Comparison of ENCODE assay signal across 13 mouse cellular contexts in the genomic region with DNA sequence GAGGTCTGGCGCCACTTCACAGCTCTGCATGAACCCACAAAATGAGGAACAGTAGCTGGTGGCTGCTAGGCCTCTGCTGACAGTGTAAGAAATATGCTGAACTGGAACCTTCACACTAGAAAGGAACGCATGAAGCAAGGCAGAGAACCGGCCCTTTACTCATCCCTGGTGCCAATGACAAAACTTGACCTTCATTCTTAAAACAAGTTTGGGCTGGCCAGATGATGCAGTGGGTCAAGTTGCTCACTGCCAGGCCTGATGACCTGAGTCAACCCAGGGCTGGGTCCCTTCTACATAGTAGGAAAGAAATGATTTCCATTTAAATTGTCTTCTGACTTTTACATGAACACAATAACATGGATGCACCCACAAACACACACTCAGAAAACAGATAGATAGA.
"Had no signal": no experiment of that assay in that cellular context is flagged by ENCODE, and none has a peak within 500 bp of the region (broad histone marks: within the 10 kb centered on the region; RNA-seq: fewer than 3 reads in every experiment).

No protein-coding gene starts in this region.

- H3K4me1 ChIP-seq: liver, embryonic 13.5 days had no signal

- H3K36me3 ChIP-seq: limb, embryonic 15.5 days; liver, embryonic 13.5 days; midbrain, embryonic 10.5 days had no signal

- H3K4me2 ChIP-seq: limb, embryonic 15.5 days; liver, embryonic 13.5 days had no signal

- H3K27ac ChIP-seq: kidney, postnatal 0 days; limb, embryonic 15.5 days; liver, embryonic 13.5 days; midbrain, embryonic 10.5 days had no signal

- H3K9ac ChIP-seq: limb, embryonic 15.5 days; liver, embryonic 13.5 days had no signal

- H3K27me3 ChIP-seq: limb, embryonic 15.5 days; liver, embryonic 13.5 days had no signal

- DNase-seq: kidney, adult 11 months; kidney, adult 9 months; kidney, postnatal 36 days; layer of hippocampus, adult 9-11 months; layer of hippocampus, postnatal 36 days; liver, embryonic 13.5 days; lung, adult 2 months; lung, postnatal 4 days; thymus, postnatal 4 days had no signal

- H3K9me3 ChIP-seq: limb, embryonic 15.5 days; liver, embryonic 13.5 days; midbrain, embryonic 10.5 days had no signal

- H3K4me3 ChIP-seq: limb, embryonic 15.5 days; liver, embryonic 13.5 days; midbrain, embryonic 10.5 days; myocyte had no signal
